Mouse (Mus musculus): ENCODE data around the gene Tmem120a.

Gene Tmem120a

DNA sequence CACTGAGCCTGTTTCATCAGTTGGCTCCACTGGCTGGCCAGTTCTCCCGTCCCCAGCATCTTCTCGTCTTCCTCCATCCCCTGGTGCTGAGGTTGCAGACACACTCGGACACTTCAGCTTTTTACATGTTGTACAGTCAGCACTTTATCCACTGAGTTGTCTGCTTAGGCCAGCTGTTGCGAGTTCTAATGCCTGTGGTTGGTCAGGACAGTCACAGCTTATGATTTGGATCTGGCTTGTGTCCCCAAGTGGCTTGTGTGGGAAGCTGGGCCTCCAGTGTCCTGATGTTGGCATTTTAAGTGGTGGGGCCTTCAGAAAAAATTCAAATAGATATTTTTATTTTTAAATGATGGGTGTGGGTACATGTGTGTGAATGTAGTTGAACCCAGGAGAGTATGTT lies 38.9 kb downstream of the Tmem120a start:
- DNase-seq, result no peak

DNA sequence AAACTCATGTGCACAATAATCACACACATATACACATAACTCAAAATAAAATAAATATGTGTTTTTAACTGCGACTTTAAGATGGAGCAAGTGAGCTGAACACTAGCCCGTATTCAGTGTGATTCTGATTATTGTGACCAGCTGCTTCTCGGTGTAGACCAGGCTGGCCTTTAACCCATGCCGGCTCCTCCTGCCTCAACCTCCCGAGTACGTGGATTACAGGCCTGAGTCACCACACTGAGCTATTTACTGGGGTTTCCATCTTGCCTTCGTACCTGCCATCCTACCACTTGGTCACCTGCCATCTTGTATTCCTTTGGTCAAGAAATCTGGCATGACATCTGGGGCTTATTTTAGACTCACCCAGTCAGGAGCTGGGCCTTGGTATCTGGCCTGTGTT lies 40.8 kb downstream of the Tmem120a start:
- DNase-seq, result no peak

DNA sequence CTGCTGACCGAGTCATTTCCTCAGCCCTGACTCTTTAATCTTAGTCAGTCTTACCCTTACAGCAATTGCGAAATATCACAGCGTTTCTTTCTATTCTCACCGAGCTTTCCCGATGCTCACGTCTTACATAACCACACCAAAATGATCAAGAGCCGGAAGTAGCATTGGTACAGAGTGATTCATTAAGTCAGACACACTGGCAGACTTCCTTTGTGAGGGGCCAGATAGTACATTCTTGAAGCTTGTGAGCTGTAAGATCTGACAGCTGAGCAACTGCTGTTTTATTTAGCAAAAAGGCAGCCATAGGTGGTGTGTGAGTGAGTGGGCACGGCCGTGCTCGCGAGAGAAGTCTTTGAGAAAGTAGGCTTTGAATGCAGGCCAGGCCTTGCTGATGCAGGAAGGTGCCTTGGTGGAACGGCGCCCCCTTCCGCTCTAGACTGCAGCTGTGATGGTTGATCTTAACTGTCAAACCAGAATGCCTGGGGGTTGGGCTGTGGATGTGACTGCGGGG lies 41.5 kb downstream of the Tmem120a start:
- no peak for DNase-seq

DNA sequence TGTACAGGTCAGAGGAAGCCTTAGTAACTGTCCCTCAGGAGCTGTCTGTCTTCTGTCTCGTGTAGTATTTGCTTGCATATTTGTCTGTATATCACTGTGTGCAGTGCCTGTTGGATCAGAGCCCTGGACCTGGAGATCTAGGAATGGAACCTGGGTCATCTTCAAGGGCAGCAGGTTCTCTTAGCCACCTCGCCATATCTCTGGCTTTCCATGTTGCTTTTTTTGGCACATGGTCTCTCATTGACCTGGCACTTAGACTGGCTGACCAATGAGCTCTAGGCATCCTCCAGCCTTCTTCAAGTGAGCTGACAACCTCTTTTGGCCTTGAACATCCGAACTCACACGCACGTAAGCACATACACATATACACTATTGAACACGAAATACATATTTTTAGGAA lies 42.1 kb downstream of the Tmem120a start:
- DNase-seq, result no peak

DNA sequence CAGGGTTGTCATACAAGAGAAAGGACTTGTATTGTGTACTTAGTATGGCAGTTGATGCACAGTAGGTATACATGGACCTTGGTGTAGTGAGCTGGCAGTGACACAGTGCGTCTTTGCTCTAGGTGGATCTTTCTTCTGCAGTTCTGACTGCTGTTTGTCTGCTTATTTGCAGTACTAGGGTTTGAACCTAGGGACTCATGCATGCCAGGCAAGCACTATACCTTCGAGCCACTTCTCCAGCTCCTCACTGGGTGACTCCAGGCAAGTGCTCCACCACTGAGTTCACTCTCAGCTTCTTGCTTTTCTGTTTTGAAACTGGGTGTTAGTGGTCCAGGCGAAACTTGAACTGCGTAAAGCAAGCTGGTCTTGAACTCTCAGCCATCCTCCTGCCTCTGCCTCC lies 42.6 kb downstream of the Tmem120a start:
- no peak for DNase-seq

DNA sequence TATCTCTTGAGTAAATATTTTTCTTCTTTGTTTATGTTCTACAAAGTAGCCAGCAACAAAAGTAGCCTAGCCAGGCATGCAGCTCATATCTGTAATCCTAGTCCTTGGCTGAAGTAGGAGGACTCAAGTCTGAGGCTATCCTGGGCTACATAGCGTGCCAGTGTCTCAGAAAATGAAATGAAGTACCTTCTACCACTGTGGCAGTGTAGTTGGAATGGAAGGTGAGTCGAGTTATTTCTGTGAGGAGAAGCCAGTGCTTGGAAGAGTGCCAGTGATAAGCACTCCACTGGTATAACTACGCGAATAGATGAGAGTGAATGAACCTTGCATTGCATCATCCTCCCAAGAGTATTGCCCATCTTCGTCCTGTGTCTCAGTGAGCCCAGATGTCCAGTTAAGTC lies 46.5 kb downstream of the Tmem120a start:
- DNase-seq, result no peak

DNA sequence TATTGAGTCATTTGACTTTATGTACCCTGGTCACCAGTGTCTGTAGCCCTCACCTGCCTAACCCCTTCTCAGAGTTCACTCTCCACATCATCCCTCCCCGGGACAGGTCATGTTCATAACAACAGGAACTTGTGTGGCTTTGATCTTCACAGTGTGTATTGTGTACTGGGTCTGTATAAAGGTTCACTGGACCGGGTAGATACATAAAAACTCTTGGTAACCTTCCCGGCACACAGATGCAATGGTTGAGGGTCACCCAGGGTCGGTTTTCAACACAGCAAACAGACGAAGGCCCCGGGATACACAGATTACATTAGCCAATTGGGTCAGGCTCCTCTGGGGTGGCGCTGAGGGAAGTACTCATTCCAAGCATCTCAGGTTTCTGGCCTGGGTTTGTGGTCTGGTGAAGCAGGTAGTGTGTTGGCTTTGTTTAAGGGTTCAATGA lies 48.9 kb downstream of the Tmem120a start:
- DNase-seq, result no peak

DNA sequence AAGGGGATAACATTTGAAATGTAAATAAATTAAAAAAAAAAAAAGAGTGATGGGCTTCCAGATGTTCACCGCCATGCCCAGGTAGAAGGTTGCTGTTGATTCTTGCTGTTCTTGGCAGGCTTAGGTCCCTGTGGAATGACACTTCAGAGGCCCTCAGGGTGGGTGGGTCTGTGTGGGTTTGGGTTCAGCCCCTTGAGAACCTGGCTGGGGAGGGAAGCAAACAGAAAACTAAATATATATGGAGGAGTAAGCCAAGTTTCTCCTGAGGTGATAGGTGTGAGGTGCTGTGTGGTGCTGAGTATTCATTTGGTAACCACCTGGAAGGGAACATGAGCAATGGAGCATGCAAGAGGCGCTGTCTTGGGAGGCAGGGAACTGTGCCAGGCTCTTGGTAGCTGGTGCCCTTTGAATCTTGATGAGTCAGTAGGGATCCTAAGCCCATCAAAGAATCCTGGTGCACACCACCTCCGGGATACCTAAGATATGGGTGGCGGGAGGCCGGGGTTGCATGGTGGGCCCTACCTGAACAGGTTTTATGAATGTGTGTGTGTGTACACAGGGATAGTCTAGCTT lies 50.9 kb downstream of the Tmem120a start:
- no peak for DNase-seq

DNA sequence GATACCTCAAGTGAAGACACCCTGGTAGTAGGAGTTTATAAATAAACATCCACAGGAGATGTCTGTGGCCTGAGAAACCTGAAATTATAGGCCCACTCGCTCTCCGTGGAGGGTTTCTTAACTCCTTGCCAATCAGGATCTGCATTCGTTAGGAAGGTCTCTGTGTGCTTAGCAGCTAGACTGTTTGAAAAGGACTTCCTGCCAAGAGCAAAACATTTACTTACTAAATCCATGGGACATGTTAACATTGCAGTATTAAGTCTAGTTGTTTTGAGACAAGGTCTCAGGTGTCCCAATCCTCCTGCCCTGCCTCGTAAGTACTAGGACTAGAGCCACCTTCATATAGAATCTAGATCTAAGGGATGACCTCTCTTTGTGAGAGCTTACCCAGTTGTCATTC lies 53.0 kb downstream of the Tmem120a start:
- no peak for DNase-seq

- no peak for DNase-seq
These were observed 53.8 kb downstream of the Tmem120a start for GRCm38 (mm10) chr5:135690401-135690800.
